Mouse (Mus musculus): ENCODE measurements around the gene Gm13090. TPM values are rescaled to one million over a fixed set of nuclear protein-coding genes. Genes with fewer than 3 reads are reported as not detected.

Gene Gm13090
- total RNA-seq, 2 experiments from 2014 or later = not detected

DNA sequence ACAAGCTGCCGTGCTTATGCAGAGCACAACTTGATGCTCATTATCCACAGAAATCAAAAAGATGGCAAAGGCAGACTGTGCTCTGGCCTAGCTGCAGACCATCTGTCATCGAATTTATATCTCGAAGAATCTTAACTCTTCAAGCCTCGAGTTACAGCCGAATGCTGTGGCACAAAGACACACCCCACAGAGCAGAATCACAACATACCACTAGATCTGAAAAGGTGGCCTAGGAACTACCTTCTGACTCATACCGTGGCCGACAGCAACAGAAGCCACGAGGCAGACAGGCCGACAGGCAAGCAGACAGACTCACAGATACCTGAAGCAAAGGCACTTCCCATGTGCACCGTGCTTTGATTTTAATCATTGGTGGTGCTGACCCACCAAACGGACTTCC lies 14.3 kb downstream of the Gm13090 start:
- DNase-seq = peak in 1 of 2 experiments; percentile 47

GRCm38 (mm10) chr4:151104147-151104546 lies 14.8 kb downstream of the Gm13090 start:
- no peak for DNase-seq

DNA sequence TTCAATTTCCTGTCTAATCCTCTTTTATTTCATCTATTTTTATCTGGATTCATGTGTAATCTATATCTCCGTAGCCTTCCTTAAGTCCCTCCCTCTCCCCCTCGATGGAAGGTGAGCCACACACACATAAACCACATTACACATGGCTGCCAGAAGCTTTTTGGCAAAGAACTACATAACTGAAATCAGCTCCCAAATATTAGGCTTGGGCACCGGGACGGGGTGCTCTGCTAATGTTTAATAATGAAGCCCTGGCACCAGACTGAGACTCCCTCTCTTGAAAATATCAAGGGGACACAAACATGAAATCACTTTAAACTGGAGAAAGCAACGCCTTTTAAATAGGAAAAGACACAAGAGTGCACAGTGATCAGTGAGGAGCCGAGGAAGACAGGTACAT lies 16.5 kb downstream of the Gm13090 start:
- DNase-seq = no peak

DNA sequence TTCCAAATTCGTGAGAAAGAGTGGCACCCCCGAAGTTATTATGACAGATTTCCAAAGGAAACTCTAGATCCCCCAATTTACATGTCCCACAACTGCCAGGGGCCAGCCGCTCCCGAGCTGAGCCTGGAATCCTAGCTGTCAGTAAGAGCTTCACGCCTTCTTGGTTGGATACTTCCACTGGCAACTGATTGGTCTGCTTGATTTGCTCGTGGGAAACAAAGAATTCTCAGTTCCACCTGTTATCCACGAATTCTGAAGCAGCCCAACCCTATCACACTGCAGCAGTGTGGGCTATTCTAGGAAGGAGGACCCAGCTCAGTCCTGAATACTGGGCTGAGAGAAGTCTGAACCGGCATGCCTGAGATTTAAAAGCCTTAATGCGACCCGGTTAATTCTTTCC lies 17.1 kb downstream of the Gm13090 start:
- DNase-seq = no peak

DNA sequence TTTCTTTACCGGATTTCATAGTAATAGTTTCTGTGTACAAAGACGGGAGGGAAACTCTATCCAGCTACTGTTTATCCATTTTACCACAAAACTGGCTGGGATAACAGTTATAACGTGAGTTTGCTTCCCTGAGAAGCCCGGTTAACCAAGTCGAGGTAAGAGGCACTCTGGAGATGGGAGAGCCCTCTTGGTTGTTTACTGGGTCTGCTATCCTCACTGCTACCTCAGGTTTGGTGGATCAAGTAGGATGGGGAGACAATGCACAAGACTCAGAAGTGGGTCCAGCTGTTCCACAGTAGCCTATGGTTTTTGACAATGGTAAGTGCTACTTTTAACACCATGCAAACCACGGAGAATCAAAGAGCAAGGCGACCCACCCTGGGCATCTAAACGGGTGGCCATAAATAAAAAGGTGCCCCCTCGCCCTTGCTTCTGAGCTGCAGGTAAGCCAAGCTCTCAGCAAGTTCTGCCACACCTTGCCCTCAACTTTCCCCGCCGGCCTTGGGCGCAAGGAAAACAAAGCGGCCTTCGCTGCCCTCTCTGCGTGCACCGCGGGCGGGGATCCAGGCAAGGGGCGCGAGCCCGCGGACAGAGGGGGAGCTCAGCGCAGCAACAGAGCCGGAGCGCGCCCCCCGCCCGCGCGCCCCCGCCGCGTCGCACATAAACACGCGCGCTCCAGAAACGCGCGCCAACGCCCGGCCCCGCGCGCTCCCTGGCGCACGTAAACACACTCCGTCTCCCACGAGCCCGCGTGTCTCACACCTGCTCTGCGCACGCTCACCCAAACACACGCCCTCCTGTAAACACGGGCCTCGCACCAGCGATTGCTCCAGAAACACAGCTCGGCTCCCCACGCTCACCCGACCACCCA lies 18.0 kb downstream of the Gm13090 start:
- peak; percentile 67 to 68 for DNase-seq

GRCm38 (mm10) chr4:151108028-151108771 lies 18.8 kb downstream of the Gm13090 start:
- DNase-seq = peak; percentile 88

DNA sequence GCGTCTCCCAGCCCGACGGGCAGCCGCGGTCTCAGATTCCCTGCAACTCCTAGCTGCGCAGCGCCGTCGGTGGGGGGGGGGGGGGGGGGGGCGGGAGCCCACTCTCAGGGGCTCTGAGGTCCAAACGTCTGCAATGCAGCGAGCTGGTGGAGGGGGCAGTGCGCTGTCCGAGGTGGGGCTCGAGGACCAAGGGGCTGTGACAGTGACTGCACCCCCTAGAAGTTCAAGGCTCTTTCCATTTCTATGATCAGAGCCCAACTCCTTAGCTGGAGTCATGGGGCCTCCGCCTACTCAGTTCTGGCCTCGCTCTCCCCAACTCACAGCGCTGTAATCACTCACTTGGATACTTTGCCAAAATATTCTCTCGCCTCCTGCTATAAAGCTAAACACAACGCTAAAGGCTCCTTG lies 19.5 kb downstream of the Gm13090 start:
- DNase-seq = no peak

GRCm38 (mm10) chr4:151111226-151111625 lies 21.9 kb downstream of the Gm13090 start:
- no peak for DNase-seq

DNA sequence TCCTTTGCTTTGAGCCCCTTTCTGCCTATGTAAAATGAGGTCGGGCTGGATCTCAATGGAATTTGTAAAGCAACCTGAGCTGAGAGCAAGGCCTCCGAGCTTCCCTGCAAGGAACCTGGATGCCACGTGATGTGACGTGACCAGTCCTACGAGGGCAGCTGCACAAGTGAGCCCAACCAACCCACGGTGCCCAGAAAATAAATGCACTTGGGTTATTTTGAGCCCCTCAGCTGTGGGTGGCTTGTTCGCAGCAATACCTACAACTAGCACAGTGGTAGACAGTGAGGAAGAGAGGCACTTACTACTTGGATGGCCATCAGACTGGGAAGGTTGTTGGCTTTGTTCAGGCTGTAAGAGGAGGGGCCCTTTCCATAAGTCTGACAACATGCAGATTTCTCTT lies 25.2 kb downstream of the Gm13090 start:
- DNase-seq = no peak

DNA sequence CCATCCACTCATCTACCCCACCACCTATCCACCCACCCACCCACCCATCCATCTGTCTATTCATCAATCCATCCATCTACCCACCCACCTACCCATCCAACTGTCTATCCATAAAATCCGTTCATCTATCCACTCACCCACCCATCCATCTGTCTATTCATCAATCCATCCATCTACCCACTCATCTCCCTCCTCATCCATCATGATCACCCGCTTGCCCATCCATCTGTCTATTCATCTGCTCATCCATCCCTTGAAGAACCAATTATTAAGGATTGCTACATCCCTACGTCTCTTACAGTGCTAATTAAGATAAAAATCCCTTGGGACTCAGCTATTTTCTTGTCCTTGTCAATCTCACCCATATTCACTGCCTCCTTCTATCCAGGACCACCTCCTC lies 29.5 kb downstream of the Gm13090 start:
- DNase-seq = no peak

GRCm38 (mm10) chr4:151127636-151128548 lies 38.5 kb downstream of the Gm13090 start:
- no peak for DNase-seq

DNA sequence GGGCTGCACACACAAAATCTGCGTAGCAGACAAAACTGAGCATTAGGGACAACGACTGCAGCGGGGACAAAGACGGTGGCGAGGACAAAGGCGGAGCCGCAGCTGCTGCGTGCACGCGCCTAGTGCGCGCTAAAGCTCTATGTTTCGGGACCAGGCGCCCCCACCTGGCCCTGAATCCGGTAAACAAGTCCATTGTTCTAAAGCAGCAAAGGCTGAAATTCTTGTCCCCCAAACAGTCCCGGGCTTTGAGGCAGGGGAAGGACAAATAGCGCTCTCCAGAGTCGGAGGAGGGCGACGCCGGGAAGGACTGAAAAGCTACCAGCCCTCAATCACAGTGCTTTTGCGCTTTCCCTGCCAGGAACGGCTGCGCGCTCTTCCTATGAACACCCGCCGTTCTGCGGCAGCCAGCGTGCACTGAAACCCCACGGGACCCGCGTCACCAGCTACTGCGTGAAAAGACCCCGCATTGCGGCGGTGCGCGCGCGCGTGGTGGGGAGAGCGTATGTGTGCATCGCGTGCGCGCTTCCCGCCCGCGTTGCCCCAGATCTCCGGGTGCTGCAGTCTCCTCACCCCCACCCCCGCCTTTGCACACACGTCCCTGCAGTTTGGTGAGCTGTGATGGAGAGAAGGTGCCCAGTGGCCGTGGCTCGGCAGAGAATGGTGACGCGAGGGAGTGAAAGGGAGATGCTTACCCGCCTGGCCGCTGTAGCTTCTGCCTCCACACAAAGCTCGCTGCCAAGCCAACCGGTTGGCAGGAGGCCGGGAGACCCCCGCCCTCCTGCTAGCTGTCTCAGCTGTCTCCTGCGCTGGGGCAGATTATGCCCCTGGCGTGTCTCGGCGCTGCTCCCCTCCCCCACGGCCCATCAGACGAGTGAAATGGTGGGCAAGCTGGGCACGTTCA lies 39.5 kb downstream of the Gm13090 start:
- peak; percentile 84 to 86 for DNase-seq

DNA sequence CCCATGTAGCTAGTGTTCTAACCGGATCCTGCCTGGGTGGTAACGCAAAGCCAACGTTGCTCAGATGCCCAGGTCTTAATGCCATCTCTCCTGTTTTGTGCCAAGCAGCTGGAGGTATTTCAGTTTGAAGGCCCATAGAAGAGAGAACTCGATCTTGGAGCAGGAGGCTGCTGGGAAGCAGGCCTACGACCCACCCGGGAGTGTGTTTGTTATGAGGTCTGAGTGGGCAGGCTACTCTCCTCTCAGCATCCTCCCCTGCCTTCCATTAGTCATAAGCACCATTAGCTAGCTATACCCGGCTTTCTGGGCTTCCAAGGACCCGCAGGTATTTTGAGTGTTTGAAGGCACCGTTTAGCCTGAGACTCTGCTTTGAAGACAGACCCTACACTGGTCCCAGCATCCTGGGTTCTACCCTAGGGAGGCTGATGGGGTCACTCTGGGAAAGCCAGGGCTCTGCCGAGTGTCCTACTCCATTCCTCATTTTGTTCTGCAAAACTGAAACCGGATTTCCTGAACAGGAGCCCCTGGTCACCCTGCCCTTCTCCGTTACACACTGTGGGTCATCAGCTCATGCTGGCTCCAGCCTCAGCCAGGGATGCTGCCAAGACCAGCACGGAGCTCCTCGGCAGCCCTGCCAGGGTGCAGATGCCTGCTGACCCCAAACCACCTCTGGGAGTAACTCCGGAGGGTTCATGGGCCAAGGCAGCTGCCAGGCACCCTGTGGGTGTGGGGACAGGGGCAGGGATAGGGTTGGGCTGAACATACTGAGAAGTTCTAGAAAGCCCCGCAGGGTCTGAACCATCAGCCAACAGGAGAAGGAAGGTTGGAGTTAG lies 40.6 kb downstream of the Gm13090 start:
- DNase-seq = no peak

DNA sequence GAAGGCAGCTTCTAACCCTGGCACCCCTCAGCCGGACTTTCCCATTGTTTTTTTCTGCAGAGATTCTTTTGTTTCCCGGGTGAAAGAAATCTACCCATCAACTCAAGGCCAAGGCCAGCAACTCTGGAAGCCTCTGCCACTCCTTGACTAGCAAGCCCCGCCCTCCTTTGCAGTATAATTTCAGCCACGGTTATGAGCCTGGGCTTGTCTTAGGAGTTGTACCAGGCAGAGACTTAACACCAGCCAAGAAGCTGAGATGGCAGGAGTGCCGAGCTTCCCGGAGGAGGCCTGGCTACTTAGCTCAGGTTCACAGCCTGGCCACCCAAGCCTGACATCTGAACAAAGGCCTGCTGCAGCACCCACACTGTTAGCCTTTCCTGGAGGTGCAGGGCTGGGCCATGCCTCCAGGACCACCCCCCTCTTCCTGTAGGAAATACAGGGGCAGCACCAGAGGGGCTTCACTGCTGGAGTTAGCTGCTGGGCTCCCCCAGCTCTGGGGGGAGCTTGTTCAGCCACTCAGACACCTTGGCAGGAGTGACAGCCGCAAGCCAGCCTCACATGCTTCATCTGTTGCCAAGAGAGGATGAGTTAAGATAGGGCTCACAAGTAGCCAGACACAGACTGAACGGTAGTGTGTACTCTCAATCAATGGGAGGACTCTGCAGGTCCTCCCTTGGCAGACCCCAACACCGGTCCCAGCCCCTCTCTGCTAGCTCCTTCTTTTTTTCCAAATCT lies 41.6 kb downstream of the Gm13090 start:
- no peak for DNase-seq

- no peak for DNase-seq
Measured at GRCm38 (mm10) chr4:151132493-151132892, 43.1 kb downstream of the Gm13090 start.

DNA sequence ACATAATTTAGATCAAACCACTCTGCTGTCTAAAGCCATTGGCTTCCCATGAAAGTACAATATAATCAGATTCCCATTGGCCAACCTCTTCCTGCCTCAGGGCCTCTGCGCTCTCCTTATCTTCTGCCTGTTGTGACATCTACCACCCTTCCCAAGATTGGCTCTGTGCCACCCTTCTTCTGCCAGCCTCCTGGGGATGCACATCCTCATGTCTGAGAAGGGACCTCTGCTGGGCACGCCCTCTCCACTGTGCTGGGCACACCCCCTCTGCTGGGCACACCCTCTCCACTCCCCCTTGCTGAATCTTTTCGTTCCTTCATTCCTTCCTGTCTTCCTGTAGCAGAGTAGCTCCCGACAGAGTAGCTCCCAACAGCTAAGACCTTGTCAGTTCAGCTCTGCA lies 44.4 kb downstream of the Gm13090 start:
- no peak for DNase-seq

GRCm38 (mm10) chr4:151135491-151135890 lies 46.1 kb downstream of the Gm13090 start:
- no peak for DNase-seq

DNA sequence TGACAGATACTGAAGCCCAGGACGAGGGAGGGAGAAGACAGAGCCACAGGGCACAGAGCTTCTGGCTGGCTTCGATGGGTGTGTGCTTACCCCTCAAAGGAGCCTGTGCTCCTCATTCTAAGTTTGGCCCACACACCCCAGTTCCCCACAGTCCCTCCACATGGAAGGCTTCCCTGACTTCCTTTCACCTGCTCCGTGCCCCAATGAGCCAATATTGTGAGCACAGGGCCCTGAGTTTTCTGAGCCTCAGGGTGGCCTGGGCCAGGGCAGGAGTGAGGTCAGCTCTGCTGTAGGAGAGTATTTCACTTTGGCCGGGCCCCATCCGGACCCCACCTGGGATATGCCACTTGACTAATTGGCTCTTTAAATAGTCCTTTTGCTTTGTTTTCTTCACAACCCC lies 48.3 kb downstream of the Gm13090 start:
- DNase-seq = no peak

DNA sequence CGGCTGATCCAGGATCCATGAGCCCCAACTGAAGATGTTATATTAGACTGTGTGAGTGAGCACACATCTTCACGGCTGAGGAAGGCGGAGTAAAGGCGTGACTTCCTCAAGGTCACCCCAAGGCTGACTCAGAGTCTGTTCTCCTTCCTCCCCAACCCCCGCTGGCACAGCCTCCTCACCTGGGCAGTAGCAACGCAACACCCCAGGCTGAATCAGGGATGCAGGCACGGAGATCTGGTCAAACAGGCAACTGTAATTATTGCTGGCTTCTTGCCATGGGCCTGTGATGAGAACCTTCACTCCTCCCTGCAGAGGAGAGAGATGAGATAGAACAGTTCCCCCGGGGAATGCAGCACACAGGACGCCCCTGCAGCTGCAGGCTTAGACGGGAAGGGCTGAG lies 48.8 kb downstream of the Gm13090 start:
- DNase-seq = no peak

DNA sequence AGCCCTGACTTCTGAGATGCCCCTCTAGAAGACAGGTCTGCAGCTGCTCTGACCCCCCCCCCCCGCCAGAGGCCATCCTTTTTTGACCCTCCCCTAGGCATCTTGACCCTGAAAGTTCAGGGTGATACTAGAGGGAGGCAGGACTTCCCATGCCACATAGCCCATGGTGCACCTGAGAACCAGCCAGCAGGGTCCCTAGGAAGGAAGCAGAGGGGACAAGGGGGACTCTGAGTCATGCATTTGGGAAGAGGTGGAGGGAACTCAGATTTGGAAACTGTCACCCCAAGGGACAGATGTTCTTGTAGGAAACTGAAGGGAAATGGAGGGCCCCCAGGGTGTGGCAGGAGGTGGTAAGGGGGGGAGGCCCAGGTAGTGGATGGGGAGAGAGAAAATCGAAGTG lies 49.2 kb downstream of the Gm13090 start:
- no peak for DNase-seq
